Mouse (Mus musculus): ENCODE measurements around the gene Foxg1.

DNA sequence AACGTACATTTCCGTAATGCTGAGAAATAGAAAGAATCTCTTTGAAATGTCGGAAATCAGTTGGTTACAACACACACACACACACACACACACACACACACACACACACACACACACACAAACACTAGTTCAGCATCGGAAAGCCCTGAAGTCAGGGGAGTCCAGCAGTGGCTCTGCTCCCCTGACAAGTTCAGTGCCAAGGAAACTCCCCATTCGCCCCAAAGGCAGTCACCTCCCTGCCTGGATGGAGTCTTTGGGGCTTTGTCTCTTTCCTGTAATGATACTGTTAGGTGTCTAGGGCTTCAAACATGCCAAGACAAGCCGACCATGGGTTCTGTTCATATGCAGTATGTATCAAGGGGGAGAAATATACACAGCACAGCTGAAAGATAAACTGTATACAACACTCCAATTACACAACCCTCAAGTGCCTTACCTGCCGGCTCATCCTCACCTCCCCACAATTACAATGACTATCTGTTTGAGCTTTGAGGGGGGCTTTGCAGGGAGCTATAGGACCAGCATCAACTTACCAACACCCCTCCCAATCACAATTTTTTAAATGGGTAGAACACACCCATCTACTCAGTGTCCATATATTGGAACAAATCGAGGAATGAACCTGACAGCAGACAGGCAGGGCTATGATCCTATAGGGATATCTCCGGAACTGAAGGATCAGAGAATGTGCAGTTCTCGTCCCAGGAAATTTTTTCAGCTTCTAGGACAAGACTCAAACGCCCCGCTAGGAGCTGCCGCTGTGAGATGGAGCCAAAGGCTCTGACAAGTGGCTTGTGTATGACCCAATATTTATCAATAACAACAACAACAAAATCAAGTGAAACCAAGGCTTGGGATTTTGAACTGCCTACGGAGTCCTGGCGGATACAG, 6.8 kb upstream of the Foxg1 start:
- TF ChIP-seq CTCF (IDR thresholded peaks at IDR 0.05; ENCODE audit: borderline replicate concordance, insufficient read depth, low read length): no peak
- no peak for TF ChIP-seq POLR2A (IDR thresholded peaks at IDR 0.05; ENCODE audit: low read depth, low read length)
